Mouse (Mus musculus) midbrain, embryonic 16.5 days (tissue): ENCODE results near the gene Nckap5l. TPM values are rescaled to one million over a fixed set of nuclear protein-coding genes. Genes with fewer than 3 reads are reported as not detected.

ENCODE experiments used
- ATAC-seq: fragments of 200-750 bp; cut with Nextera tagmentation; 2 replicates; pipeline ENCODE4 v1.8.0; 2017; ENCODE audit warnings: moderate TSS enrichment
- H3K27ac ChIP-seq: fragments of 300-500 bp; sonication (generic); 2 replicates; pipeline ENCODE4 v1.5.1; 2014; ENCODE audit warnings: mild to moderate bottlenecking, low read length, mixed read lengths
- H3K27me3 ChIP-seq: fragments of 300-500 bp; sonication (generic); 2 replicates; pipeline ENCODE4 v1.6.1; 2014; ENCODE audit warnings: low read depth, low read length, mixed read lengths; ENCODE audit not compliant: control insufficient read depth, insufficient read depth
- H3K36me3 ChIP-seq: fragments of 300-500 bp; sonication (generic); 2 replicates; pipeline ENCODE4 v1.6.1; 2014; ENCODE audit warnings: mild to moderate bottlenecking, low read length, moderate library complexity, mixed read lengths; ENCODE audit not compliant: control insufficient read depth, insufficient read depth
- H3K4me1 ChIP-seq: fragments of 300-500 bp; sonication (generic); 2 replicates; pipeline ENCODE4 v1.6.1; 2014; ENCODE audit warnings: mild to moderate bottlenecking, low read length, mixed read lengths; ENCODE audit not compliant: control insufficient read depth, insufficient read depth
- H3K4me2 ChIP-seq: fragments of 300-500 bp; sonication (generic); 2 replicates; pipeline ENCODE4 v1.6.1; 2014; ENCODE audit warnings: mild to moderate bottlenecking, low read length, mixed read lengths
- H3K4me3 ChIP-seq: fragments of 300-500 bp; sonication (generic); 2 replicates; pipeline ENCODE4 v1.5.1; 2014; ENCODE audit warnings: low read depth, mild to moderate bottlenecking, low read length, moderate library complexity, mixed read lengths
- H3K9ac ChIP-seq: fragments of 300-500 bp; sonication (generic); 2 replicates; pipeline ENCODE4 v1.6.1; 2014; ENCODE audit warnings: low read depth, low read length, mixed read lengths
- H3K9me3 ChIP-seq: fragments of 300-500 bp; sonication (generic); replicated peaks from 2 replicates; pipeline ENCODE4 v1.6.1; 2014; ENCODE audit warnings: mild to moderate bottlenecking, low read length, mixed read lengths; ENCODE audit not compliant: control insufficient read depth, poor library complexity, severe bottlenecking
- WGBS: fragments of 180-500 bp; shearing (Covaris S2); extraction: QIAGEN DNeasy Blood & Tissue Kit; methylation state at CpG from one replicate; pipeline ENCODE4 v1.1.7; 2014; 5-methylcytosine and 5-hydroxymethylcytosine counted together
- polyA plus RNA-seq: library from polyadenylated mRNA; unstranded; fragments of >200 nt; fragmentation: Nextera tagmentation; extraction: Ambion mirVana; gene quantifications from 2 replicates; pipeline ENCODE4 v1.2.1, GENCODE M21; 2015

Gene Nckap5l
- polyA plus RNA-seq, 1 experiment from 2014 or later = 17.1 TPM

- ATAC-seq = no peak
- Histone ChIP-seq H3K9me3 (no peaks in the 10 kb centered on the region), H3K27ac (no peak overlapping the region), H3K9ac (no peak overlapping the region), H3K4me1 (peaks cover 11% of the 10 kb centered on the region), H3K27me3 (no peaks in the 10 kb centered on the region), H3K4me2 (no peak overlapping the region), H3K36me3 (no peaks in the 10 kb centered on the region), H3K4me3 (no peak overlapping the region)
- 86% methylated on average over 9 of the region's 9 CpGs for WGBS
Measured at GRCm38 (mm10) chr15:99372761-99373160, 84.8 kb downstream of the Nckap5l start.

Other genes with a start within 250 kb of the Nckap5l start
- 0.25 and 0.50 TPM in 2 replicates for gene Kcnh3, start 232.9 kb downstream of the Nckap5l start, polyA plus RNA-seq
- 209 and 211 TPM in 2 replicates for gene Mcrs1, start 205.8 kb downstream of the Nckap5l start, polyA plus RNA-seq
- gene Prpf40b, start 162.7 kb downstream of the Nckap5l start, polyA plus RNA-seq = 122 and 130 TPM in 2 replicates
- gene Fam186b, start 161.9 kb downstream of the Nckap5l start, polyA plus RNA-seq = 0.53 and 0.73 TPM in 2 replicates
- 7.9 and 8.0 TPM in 2 replicates for gene Fmnl3, start 87.3 kb downstream of the Nckap5l start, polyA plus RNA-seq
- 279 and 310 TPM in 2 replicates for gene Tmbim6, start 64.9 kb downstream of the Nckap5l start, polyA plus RNA-seq
- gene Bcdin3d, start 17.0 kb upstream of the Nckap5l start, polyA plus RNA-seq = 19.0 and 21.6 TPM in 2 replicates
- gene Faim2, start 70.4 kb upstream of the Nckap5l start, polyA plus RNA-seq = 50.3 and 65.8 TPM in 2 replicates
- gene Aqp2, start 121.3 kb upstream of the Nckap5l start, polyA plus RNA-seq = not detected in 2 replicates
- 0.97 and 1.1 TPM in 2 replicates for gene Aqp5, start 133.0 kb upstream of the Nckap5l start, polyA plus RNA-seq
- 0.15 and 0.28 TPM in 2 replicates for gene Aqp6, start 143.7 kb upstream of the Nckap5l start, polyA plus RNA-seq
- gene Racgap1, start 193.9 kb upstream of the Nckap5l start, polyA plus RNA-seq = 39.0 and 48.9 TPM in 2 replicates
- 47.9 and 53.9 TPM in 2 replicates for gene Asic1, start 212.6 kb upstream of the Nckap5l start, polyA plus RNA-seq
- gene Smarcd1, start 244.4 kb upstream of the Nckap5l start, polyA plus RNA-seq = 86.0 and 110 TPM in 2 replicates
- gene Gm17349, start 247.7 kb upstream of the Nckap5l start, polyA plus RNA-seq = not detected in 2 replicates